Mouse (Mus musculus) cerebellum, adult 9-10 months (tissue): ENCODE results near the gene Cep85l.

Experiments used
- DNase-seq: peaks from one replicate; pipeline ENCODE4 v3.0.0; 2022

Cep85l gene

DNA sequence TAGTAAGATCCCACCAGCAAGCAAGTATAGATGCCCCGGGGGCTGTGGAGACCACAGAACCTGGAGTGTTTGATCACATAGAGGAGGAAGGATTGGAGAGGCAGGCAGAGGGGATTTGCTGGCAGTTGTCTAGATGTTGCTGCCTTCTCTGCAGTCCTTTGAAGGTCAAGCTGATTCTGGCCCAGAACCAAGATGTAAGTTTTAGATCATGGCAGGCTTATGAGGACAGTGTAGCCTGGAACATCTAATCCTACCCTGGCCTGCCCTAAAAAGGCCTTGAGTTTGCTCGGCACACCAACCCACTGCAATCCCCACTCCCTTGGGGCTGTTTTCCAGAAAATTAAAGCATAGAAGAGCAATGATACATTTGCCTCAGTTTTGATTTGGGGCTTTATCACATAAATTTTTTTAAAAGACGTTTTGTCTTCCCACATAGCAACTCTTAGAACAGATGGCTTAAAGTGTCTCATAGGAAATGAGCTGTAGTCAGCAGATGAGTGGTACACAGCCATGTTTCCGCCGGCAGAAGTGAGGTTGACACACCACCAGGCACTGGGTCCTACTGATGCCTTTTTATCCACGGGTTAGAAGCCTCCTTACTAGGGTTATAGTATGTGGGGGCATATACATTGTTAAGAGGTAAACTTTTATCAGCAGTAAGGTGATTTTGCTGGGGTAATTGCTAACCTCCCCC is 8.6 kb upstream of the Cep85l start:
- DNase-seq = no peak

DNA sequence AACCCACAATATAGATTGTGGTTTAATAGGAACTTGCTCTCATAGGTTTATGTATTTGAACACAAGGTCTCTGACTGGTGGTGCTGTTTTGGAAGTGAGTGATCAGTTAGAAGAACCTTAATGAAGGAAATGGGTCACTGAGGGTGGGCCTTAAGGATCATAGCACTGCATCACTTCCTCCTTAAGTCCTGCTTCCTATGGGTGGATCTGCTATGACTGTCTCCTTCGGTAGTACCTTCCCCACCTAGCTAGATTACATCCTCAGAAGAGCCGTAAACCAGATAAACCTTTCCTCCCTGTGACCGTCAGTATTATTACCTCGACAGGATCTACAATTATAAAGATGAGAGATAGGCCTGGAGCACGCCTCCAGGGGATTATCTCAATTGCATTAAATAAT is 5.7 kb upstream of the Cep85l start:
- no peak for DNase-seq

GRCm38 (mm10) chr10:53384896-53385295 is 5.1 kb upstream of the Cep85l start:
- DNase-seq = no peak

DNA sequence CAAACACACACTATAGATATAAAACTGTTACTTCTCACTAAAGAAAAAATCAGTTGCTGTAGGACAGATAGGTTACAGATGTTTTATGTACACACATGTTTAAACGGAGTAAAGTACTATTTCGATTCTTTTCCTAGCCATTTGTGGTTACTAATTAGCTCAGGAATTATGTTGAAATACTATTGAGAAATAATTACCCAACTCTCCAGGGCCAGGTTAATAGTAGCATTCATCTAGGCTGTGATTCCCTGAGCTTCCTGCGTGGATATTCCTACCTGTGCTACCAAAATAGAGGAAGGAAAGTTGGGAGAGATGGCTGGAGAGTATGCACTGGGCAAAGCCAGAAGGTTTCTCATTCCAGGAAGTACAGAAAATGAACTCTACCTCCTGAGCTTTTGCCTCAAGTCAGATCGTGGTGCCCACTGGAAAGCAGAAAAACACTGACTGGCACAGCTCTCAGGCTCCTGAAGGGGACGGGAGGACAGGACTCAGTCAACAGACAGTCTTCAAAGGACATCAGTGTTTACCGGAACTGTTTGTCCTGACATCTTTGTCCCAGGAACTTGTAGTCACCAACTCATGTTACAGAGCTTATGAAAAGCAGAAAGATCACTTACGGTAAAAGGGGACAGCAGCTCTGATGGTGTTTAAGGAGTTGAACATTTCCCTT is 3.1 kb upstream of the Cep85l start:
- no peak for DNase-seq

GRCm38 (mm10) chr10:53378981-53379708 is 602 bp downstream of the Cep85l start:
- peak; percentile 61 for DNase-seq

- DNase-seq = no peak
These were observed 1.5 kb downstream of the Cep85l start for GRCm38 (mm10) chr10:53378296-53378695.

DNA sequence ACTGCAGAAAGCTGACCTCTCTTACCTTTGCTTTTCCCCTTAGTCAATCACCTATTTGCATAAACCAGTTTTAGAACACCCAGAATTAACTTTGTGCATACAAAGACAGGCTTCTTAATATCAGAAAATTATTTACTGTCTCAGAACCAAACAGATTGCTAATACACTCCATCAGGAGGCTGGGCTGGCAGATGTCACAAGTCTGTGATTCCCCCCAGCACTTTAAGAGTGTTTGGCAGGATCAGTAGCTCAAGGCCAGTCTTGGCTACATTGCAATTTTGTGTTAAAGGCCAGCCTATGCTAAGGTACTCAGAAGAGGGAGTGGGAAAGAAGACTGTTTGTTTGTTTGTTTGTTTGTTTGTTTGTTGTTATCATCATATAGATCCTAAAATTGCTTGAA is 2.7 kb downstream of the Cep85l start:
- peak; percentile 41 for DNase-seq

GRCm38 (mm10) chr10:53373885-53374578 is 5.7 kb downstream of the Cep85l start:
- DNase-seq = no peak

GRCm38 (mm10) chr10:53367265-53367664 is 12.5 kb downstream of the Cep85l start:
- no peak for DNase-seq

- no peak for DNase-seq
These were observed 15.4 kb downstream of the Cep85l start for GRCm38 (mm10) chr10:53364311-53364710.

- no peak for DNase-seq
These were observed 20.7 kb downstream of the Cep85l start for GRCm38 (mm10) chr10:53359016-53359415.

- no peak for DNase-seq
These were observed 26.1 kb downstream of the Cep85l start for GRCm38 (mm10) chr10:53353665-53354064.

GRCm38 (mm10) chr10:53349254-53349653 is 30.5 kb downstream of the Cep85l start:
- DNase-seq = no peak

DNA sequence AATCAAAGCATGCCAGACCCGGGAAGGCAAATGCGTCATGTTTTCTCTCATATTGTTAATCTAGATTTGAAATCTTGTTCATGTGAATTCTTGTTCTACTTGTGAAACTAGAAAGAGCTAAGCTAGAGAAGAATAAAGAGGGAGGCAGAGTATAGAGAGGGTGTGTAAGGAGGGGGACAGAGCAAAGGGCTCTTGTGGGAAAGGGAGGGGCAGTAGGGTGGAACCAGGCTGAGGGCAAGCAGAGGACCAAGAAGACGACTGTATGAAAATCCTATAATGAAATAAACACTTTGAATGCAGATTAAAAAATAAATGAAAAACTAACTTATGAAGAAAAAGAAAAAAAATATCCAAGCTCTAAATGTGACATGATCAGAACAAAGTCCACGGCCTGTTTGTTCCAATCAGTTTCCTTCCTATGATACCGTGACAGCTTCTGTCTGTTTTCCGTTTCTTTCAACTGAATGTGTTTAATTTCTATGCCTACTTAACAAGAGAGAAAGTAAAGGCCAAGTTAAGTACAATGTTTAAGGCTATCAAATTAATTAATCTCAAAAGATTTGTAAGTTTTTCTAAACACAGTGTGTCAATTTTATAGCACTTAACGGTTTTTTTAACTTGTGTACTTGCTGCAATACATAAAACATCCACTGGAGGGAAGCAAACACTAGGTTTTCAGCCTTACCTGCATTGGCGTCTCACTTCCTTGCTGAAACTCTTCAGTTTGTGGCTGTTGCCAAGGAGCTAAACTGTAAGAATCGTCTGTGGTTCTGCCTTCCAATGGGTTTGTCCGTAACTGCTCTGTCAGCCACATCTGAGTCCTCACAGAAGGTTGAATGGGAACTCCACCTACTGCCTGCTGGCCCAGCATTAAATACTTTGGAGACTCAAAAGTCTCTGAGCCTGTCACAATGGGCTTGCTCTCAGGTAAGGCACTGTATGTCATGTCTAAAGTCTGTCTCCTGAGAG is 31.7 kb downstream of the Cep85l start:
- DNase-seq = peak; percentile 82

- no peak for DNase-seq
These were observed 32.8 kb downstream of the Cep85l start for GRCm38 (mm10) chr10:53346916-53347315.

- peak; percentile 58 for DNase-seq
These were observed 33.2 kb downstream of the Cep85l start for GRCm38 (mm10) chr10:53346506-53346905.

GRCm38 (mm10) chr10:53345508-53345907 is 34.2 kb downstream of the Cep85l start:
- DNase-seq = no peak

DNA sequence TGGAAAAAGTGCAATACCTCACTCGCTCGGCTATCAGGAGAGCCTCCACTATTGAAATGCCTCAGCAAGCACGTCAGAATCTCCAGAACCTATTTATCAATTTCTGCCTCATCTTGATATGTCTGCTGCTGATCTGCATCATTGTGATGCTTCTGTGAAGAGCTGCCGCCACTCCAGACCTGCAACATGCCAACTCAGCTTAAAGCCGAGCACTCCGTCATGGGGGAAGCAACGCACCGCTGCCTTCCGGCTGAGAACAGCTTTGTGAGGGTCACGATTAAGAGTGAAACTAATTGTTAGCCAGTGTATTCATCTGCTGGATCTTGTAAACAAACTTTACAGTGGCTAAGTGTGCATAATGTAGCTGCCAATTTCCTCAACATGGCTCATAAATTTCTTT is 35.9 kb downstream of the Cep85l start:
- no peak for DNase-seq

GRCm38 (mm10) chr10:53343384-53343783 is 36.4 kb downstream of the Cep85l start:
- no peak for DNase-seq

- DNase-seq = no peak
These were observed 37.5 kb downstream of the Cep85l start for GRCm38 (mm10) chr10:53342166-53342728.

GRCm38 (mm10) chr10:53341288-53341965 is 38.3 kb downstream of the Cep85l start:
- peak; percentile 42 for DNase-seq
